15 mouse cellular contexts compared by ENCODE assay signal in genomic region chr2:151037292-151037691, GRCm38 (mm10). TPM values are rescaled to one million over a fixed set of nuclear protein-coding genes. Genes with fewer than 3 reads are reported as not detected.
DNase-seq lines count a peak whose midpoint lies in the region; ATAC-seq lines count a peak whose summit lies in the region.
"Had no signal": no experiment of that assay in that cellular context is flagged by ENCODE, and none has a peak within 500 bp of the region (broad histone marks: within the 10 kb centered on the region; RNA-seq: fewer than 3 reads in every experiment).

No protein-coding gene starts in this region.

- H3K9ac ChIP-seq in intestine, embryonic 14.5 days (ENCODE audit: low read length): no peak overlapping the region
- no peak overlapping the region for H3K9ac ChIP-seq in intestine, embryonic 16.5 days (ENCODE audit: low read depth, low read length)
- H3K9ac ChIP-seq in midbrain, embryonic 13.5 days (replicated peaks): no peak overlapping the region

- H3K27ac ChIP-seq in intestine, embryonic 14.5 days (ENCODE audit: low read depth): no peak overlapping the region
- no peak overlapping the region for H3K27ac ChIP-seq in intestine, embryonic 16.5 days (ENCODE audit: low read length)
- H3K27ac ChIP-seq in midbrain, embryonic 13.5 days: no peak overlapping the region
- H3K27ac ChIP-seq: macrophage had no signal

- H3K9me3 ChIP-seq in intestine, embryonic 14.5 days (ENCODE audit: control insufficient read depth, low read length): no peaks in the 10 kb centered on the region
- H3K9me3 ChIP-seq in intestine, embryonic 16.5 days (ENCODE audit: control insufficient read depth, low read length): no peaks in the 10 kb centered on the region
- no peaks in the 10 kb centered on the region; the same call in 1 of the 2 replicates for H3K9me3 ChIP-seq in midbrain, embryonic 13.5 days

- ATAC-seq in intestine, embryonic 14.5 days (replicated peaks; ENCODE audit: low FRiP score, low TSS enrichment, low read depth): no peak
- ATAC-seq in intestine, embryonic 16.5 days: no peak
- peak; percentile 32; the same call in 1 of the 2 replicates for ATAC-seq in erythroid progenitor cell, adult 5-6 weeks (replicated peaks; ENCODE audit: low FRiP score, poor library complexity, severe bottlenecking)
- no peak for ATAC-seq in midbrain, embryonic 13.5 days
- no peak for ATAC-seq in frontal cortex, adult (ENCODE audit: low TSS enrichment)

- WGBS in intestine, embryonic 14.5 days: 100% methylated on average over 1 of the region's 1 CpGs
- 88% methylated on average over 1 of the region's 1 CpGs for WGBS in intestine, embryonic 16.5 days
- 92% methylated on average over 1 of the region's 1 CpGs for WGBS in midbrain, embryonic 13.5 days

- no peak for DNase-seq in intestine, embryonic 14.5 days (ENCODE audit: low spot score)
- DNase-seq in MEL-GATA-1-ER (ENCODE audit: extremely low read depth, low read depth): peak; percentile 18
- DNase-seq in spleen, postnatal 14 days (ENCODE audit: low spot score in 2 of 2): no peak
- no peak for DNase-seq in retina, embryonic 14.5 days (ENCODE audit: low spot score)
- DNase-seq: gastrocnemius, postnatal 25 days; kidney, adult 8-10 months; layer of hippocampus, postnatal 36 days had no signal

- peaks cover 13% of the 10 kb centered on the region for H3K4me1 ChIP-seq in intestine, embryonic 14.5 days (replicated peaks; ENCODE audit: control insufficient read depth, insufficient read depth, low read length)
- H3K4me1 ChIP-seq in intestine, embryonic 16.5 days (ENCODE audit: control insufficient read depth, insufficient read depth, low read length): peaks cover 12% of the 10 kb centered on the region
- peaks cover 21% of the 10 kb centered on the region for H3K4me1 ChIP-seq in midbrain, embryonic 13.5 days (replicated peaks)

- H3K4me2 ChIP-seq in intestine, embryonic 14.5 days (ENCODE audit: low read length): peak overlapping the region; percentile 89; the same call in 1 of the 2 replicates
- no peak overlapping the region for H3K4me2 ChIP-seq in intestine, embryonic 16.5 days (ENCODE audit: low read depth, low read length)
- peak overlapping the region; percentile 67; the same call in 1 of the 2 replicates for H3K4me2 ChIP-seq in midbrain, embryonic 13.5 days (replicated peaks)

- H3K36me3 ChIP-seq in intestine, embryonic 14.5 days (ENCODE audit: control insufficient read depth, insufficient read depth, low read length): no peaks in the 10 kb centered on the region
- H3K36me3 ChIP-seq in intestine, embryonic 16.5 days (ENCODE audit: control insufficient read depth, insufficient read depth, low read length): no peaks in the 10 kb centered on the region
- no peaks in the 10 kb centered on the region for H3K36me3 ChIP-seq in midbrain, embryonic 13.5 days

- no peaks in the 10 kb centered on the region for H3K27me3 ChIP-seq in intestine, embryonic 14.5 days (replicated peaks; ENCODE audit: control insufficient read depth, insufficient read depth, low read length)
- no peaks in the 10 kb centered on the region for H3K27me3 ChIP-seq in intestine, embryonic 16.5 days (replicated peaks; ENCODE audit: control insufficient read depth, insufficient read depth, low read length)
- H3K27me3 ChIP-seq in midbrain, embryonic 13.5 days: no peaks in the 10 kb centered on the region

- H3K4me3 ChIP-seq in intestine, embryonic 14.5 days (ENCODE audit: low read depth, low read length): no peak overlapping the region
- H3K4me3 ChIP-seq in intestine, embryonic 16.5 days (ENCODE audit: low read length): no peak overlapping the region
- no peak overlapping the region for H3K4me3 ChIP-seq in midbrain, embryonic 13.5 days (replicated peaks)

RNA-seq across cellular contexts. Expression of gene Ninl, which starts 1.9 kb away (rescaled TPM):
- 10.7 and 11.7 TPM in 2 replicates for polyA plus RNA-seq in intestine, embryonic 14.5 days (2014; fragmentation: Nextera tagmentation; extraction: Ambion mirVana)
- polyA plus RNA-seq in intestine, embryonic 16.5 days (2015; fragmentation: Nextera tagmentation; extraction: Ambion mirVana): 4.9 and 5.3 TPM in 2 replicates
- 19.8 and 28.5 TPM in 2 replicates for total RNA-seq in erythroid progenitor cell, adult 5-6 weeks (2015; ENCODE audit: low replicate concordance)
- 65.6 and 69.2 TPM in 2 replicates for total RNA-seq in erythroid progenitor cell, adult 5-6 weeks (2017; ENCODE audit: low replicate concordance)
- 6.9 and 7.0 TPM in 2 replicates for polyA plus RNA-seq in midbrain, embryonic 13.5 days (2015; fragmentation: Nextera tagmentation; extraction: Ambion mirVana)

RNA-seq across cellular contexts. Expression of gene Nanp, which starts 1.9 kb away (rescaled TPM):
- 51.4 and 54.9 TPM in 2 replicates for polyA plus RNA-seq in intestine, embryonic 14.5 days (2014; fragmentation: Nextera tagmentation; extraction: Ambion mirVana)
- polyA plus RNA-seq in intestine, embryonic 16.5 days (2015; fragmentation: Nextera tagmentation; extraction: Ambion mirVana): 50.9 and 53.9 TPM in 2 replicates
- 51.6 and 59.8 TPM in 2 replicates for total RNA-seq in erythroid progenitor cell, adult 5-6 weeks (2015; ENCODE audit: low replicate concordance)
- total RNA-seq in erythroid progenitor cell, adult 5-6 weeks (2017; ENCODE audit: low replicate concordance): 51.8 and 55.6 TPM in 2 replicates
- polyA plus RNA-seq in midbrain, embryonic 13.5 days (2015; fragmentation: Nextera tagmentation; extraction: Ambion mirVana): 32.8 and 36.5 TPM in 2 replicates

RNA-seq across cellular contexts. Expression of gene Gm14151, which starts 54.9 kb away (rescaled TPM):
- not detected in 2 replicates for polyA plus RNA-seq in intestine, embryonic 14.5 days (2014; fragmentation: Nextera tagmentation; extraction: Ambion mirVana)
- not detected in 2 replicates for polyA plus RNA-seq in intestine, embryonic 16.5 days (2015; fragmentation: Nextera tagmentation; extraction: Ambion mirVana)
- not detected in 2 replicates for total RNA-seq in erythroid progenitor cell, adult 5-6 weeks (2015; ENCODE audit: low replicate concordance)
- total RNA-seq in erythroid progenitor cell, adult 5-6 weeks (2017; ENCODE audit: low replicate concordance): not detected in 2 replicates
- polyA plus RNA-seq in midbrain, embryonic 13.5 days (2015; fragmentation: Nextera tagmentation; extraction: Ambion mirVana): not detected in 2 replicates
- total RNA-seq: gastrocnemius, postnatal 25 days; layer of hippocampus, postnatal 36 days had no signal
- polyA plus RNA-seq: cerebellum, adult 2 months; embryonic facial prominence, embryonic 11.5 days; macrophage; spleen, adult 2 months had no signal
